Mouse (Mus musculus): ENCODE data around the gene Lrrc28.
A peak's percentile ranks its signal among the peaks of the same experiment; 100 is the strongest.

Lrrc28 gene

DNA sequence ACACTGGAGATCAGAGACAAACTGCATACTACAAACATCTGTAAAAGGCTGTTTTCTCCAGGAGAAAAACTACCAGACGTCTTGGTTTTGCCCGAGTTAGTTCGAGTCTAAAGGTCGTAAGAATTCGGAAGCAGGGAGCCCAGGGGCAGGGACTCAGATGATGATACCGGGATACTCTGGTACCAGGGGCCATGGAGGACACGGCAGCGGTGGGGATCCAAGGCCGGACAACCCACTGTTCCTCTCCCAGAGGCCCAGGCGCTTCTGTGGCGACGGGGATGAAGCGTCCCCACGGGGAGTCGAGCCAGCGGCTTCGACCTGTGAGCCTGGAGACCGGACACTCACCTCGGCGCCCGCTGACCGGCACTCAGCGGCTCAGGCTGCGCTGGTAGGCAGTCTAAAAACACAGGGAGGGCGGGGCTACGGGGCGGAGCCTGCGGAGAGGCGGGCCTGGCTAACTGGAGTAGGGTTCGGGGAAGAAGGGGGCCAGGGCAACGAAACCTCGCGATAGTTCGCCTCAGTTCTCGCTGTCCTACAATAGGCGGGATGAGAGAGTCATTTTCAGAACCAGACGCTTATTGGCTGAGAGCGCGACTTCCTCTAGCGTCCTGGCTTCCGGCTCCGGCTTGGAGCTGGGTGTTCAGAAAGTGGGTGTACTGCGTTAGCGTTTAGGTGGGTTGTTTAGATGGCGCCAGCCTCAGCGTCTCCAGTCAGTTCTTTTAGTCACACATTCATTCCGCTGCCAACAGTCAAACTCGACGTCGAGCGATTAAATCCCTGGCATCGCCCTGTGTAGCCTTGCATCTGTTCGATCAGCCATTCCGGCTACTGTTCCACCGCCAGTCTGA is at the start of gene Lrrc28:
Lrrc28 (minus strand) TSS at position 436 of the 848 bp plus-strand sequence.
- DNase-seq (ENCODE audit: low read depth, low spot score) = peak; percentile 100

DNA sequence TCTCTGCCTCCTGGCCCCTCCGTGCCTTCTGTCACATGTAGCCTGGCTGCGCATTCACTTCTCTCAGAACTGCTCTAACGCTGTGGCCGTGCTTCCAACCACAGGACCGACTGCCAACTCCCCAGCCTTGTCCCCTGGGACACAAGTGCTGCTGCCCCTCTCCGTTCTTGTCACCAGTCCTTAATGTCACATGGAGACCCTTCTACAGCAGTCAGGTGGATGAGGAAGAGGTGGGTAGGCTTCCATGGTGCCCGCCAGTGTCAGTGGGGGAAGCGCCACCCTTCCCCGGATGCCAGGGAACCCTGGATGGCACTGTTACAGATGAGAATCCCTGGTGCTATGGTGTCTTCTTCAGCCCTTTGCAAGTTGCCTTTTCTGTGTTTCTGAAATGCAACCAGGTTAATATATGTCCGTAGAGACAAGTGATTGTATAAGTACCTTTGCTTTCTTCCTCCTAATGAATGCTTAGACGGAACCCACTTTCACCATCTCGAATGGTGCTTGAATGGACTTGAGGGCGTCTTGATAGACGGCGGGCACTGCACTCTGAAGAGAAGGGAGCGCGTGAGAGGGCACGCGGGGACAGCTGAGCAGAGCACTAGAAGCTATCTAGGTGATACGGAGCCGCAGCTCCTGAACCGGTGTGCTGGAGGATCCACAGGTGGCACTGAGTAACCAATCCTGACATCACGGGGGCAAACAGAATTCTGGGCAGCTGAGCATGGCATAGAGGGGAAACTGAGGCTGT is 47.9 kb upstream of the Lrrc28 start:
- DNase-seq (ENCODE audit: low read depth, low spot score) = no peak

DNA sequence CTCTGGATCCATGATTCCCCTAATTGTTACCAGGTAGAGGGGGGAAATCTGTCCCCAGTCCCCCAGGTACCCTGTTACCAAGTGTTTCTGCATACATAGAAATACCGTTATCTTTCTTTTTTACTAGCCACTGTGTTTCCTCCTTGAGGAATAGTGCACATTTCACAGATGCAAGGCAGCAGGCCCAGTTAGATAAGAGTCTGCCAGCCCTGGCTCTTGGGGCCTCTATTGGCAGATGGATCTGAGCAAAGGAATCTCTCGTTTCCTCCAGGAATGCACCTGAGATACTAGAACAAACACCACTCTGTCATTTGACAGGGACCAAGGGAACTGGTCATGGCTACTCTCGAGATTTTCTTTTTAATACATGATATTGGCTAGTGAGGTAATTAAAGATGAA is 47.1 kb upstream of the Lrrc28 start:
- DNase-seq (ENCODE audit: low read depth, low spot score) = no peak

DNA sequence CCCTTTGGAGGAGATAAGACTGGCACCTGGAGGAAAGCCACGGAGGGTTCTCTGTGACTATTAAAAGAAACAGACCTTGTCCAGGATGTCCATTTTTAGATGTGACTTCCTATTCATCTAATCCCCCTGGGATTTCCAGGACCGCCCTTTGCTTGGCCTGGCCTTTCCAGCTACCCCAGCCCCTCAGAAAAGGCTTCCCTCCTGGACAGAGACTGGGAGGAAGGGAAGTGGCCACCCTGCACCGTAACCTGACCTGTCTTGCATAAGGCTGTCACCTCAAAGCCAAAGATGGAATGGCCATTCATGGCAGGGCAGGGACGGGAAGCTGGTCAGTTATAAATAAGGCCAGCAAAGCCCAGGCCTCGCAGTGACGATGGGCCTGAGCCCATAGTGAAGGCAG is 46.0 kb upstream of the Lrrc28 start:
- no peak for DNase-seq (ENCODE audit: low read depth, low spot score)

DNA sequence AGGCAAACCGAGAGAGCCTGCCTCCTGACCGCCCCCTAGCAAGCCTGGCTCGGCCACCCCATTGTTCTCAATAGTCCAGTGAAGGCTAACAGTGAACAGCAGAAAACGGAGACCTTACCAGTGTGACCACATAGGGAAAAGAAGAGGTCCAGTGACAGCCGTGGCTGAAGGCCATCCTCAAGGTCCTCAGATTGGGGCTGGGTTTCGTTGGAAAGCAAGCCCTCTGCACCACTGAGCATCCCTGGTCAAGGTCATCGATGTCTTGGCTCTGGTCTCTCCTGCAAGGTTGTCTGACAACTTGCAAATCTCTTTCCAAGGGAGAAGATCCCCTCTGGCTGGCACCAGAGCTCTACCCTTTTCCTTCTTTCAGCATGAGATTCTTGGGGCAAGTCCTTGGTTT is 44.7 kb upstream of the Lrrc28 start:
- no peak for DNase-seq (ENCODE audit: low read depth, low spot score)

DNA sequence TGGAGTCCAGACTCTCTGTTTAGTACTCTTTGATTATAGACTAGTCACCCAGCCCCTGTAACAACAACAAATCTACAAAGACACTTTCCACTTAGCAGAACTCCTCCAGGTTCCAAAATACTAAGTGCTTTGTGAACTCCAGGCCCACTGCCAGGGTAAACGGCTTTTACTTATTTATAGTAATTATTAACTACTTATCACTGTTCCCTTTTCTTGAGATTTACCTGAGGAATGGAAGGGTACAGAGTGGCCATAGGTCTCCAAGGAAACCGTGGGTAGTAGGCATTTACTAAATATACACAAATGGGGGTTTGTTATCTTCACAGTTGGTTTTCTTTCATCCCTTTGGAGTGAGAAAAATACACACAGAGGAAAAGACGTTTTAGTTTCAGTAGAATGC is 43.2 kb upstream of the Lrrc28 start:
- DNase-seq (ENCODE audit: low read depth, low spot score) = no peak

DNA sequence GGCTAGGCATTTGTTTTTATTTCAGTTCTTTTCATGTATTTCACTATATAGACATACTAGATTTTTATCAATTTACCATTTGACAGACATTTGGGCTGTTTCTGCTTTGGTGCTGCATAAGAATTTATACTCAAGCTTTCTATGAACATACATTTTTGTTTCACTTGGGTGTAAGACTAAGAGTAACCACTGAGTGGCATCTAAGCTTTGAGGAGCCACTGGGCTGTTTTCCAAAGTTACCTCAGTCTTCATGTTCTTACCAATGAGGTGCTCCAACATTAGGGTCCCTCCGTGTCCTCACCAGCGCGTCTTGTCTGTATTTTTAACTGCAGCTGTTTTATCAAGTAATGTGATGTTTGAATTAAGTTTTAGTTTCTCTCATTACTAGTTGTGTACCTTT is 41.5 kb upstream of the Lrrc28 start:
- DNase-seq (ENCODE audit: low read depth, low spot score) = no peak

DNA sequence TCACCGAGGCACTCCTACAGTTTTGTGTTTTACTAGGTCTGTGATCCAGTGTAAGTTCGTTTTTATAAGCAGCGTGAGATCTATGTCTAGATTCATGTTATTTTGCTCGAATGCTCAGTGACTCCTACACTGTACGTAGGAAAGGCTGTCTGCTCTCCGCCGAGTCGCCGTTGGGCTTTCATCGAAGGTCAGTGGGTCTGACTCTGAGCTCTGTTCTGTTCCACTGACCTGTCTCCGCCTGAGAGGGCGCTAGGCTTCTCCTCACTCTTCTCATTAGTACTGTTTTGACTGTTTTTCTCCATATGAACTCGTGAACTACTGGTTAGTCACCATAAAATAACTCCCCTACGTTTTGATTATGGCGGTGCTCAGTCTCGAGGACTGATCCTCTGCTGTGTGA is 37.9 kb upstream of the Lrrc28 start:
- no peak for DNase-seq (ENCODE audit: low read depth, low spot score)

DNA sequence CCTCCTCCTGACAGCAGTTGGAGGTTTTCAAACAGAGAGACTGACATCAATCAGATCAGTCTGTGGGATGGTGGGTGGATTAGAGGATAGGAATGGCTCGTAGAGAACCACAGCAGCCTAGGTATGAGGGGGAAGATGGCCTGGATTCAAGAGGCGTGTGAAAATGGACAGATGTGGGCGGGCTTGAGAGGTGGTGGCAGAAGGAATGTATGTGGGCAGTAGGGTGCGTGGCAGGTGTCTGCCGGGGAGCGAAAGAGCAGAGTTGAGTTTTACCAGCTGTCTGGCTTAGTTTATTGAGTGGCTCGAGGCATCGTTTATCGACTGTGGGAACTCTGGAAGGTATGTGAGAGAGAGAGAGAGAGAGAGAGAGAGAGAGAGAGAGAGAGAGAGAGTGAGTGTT is 36.0 kb upstream of the Lrrc28 start:
- DNase-seq (ENCODE audit: low read depth, low spot score) = no peak

DNA sequence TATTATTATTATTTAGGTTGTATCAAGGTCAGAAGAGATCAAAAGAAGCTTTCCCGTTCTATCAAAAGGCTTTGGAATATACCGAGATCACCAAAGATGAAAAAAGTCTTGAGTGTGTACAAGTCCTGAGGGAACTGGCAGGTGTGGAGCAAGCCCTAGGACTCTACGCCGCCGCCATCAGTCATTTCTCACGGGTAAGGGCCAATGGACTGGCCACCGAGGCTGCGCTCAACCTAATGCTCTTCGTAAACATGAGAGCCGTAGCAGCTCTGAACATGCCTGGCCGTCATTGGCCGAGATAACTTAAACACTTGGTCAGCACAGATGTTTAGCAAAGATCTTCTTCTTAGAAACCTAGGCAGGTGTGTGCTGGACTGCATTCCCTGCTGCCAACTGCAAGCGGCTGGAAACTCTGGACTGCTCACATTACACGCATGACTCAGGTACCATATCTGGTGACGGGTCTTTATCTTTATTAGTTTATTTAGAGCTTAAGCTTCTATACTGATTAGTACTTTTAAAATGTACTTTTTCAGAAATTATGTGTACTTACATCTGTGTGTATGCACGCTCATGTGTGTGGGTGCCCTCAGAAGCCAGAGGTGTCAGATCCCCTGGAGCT is 33.9 kb upstream of the Lrrc28 start:
- no peak for DNase-seq (ENCODE audit: low read depth, low spot score)

DNA sequence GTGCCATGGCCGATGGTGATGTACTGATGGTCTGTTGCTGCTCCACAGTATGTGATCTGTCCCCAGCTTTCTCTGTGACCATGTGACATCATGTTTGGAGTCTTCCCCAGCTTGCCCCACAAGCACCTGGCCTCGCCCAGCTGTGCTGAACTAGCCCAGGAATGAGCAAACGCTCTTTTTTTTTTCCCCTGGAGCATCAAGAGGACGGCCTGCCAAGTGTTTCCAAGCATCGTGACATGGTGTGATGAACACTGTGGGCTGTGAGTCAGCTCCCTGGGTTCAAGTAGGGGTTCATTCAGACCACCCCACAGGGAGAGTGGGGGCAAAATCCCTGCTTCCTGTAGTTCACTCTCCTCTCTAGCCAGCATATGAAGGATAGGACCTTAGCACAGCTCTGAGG is 28.6 kb upstream of the Lrrc28 start:
- DNase-seq (ENCODE audit: low read depth, low spot score) = no peak

DNA sequence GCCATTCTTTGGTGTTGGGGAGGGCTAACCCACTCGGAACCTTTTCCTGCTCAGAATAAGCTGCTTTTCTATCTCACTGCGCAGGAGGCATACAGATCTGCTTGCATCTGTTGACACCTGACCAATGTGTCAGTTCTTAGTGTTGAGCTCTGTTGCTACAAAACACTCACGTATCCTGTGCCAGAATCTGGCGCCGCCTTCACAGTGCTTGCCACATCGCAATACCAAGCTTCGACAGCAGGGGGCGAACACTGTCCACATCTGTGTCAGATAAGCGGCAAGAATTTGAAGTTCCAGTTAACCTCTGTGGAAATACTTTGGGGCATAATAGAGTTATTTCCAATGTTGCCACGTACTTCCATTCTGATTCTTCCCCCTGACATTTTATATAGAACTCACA is 27.6 kb upstream of the Lrrc28 start:
- peak; percentile 84 for DNase-seq (ENCODE audit: low read depth, low spot score)

DNA sequence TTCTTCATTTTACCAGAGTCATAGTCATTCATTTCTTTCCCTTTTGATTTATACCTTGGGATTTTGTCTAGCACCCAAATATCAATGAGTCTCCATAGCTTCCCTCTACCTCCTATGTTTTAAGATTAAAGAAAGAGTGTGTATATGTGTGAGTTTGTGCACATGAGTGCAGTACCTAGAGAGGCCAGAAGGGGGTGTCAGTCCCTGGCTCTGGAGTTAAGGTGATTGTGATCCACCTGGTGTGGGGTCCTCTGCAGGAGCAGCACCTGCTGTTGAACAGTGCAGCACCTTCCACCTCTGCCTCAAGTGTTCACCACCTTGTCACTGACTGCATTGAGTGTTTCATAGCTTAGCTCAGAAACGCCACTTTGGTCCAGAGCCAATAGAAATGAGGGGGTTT is 25.9 kb upstream of the Lrrc28 start:
- DNase-seq (ENCODE audit: low read depth, low spot score) = no peak

DNA sequence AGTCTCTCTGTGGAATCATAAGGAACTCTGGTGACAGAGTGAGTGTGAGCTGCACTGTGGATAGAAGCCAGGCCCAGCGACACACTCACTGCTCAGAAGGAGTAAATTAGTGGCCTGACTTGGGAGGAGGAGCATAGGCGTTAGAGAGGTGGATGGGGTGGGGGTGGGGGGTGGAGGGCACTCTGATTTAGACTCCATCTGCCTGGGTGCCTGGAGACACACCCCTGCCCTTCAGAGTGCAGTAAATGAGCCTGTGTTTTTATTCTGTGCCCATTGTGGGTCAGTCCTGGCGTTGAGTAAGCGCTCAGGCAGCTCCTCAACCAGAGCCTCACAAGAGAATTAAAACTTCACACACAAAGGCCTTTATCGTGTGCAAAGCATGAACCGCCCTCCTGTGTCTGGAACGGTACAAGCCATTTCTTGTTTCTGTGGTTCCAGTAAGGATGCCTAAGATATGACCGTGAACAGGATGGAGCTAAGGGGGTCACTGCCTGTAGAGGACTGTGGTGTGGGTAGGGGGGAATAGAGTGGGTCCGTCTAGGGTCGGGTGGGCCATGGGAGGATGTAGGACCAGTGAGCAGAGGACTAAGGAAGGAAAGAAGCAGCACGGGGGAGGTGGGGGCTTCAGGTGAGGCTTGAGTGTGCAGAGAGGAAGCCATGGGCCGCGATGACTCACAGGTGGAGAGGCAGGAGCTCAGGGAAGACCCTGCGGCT is 19.1 kb upstream of the Lrrc28 start:
- no peak for DNase-seq (ENCODE audit: low read depth, low spot score)

DNA sequence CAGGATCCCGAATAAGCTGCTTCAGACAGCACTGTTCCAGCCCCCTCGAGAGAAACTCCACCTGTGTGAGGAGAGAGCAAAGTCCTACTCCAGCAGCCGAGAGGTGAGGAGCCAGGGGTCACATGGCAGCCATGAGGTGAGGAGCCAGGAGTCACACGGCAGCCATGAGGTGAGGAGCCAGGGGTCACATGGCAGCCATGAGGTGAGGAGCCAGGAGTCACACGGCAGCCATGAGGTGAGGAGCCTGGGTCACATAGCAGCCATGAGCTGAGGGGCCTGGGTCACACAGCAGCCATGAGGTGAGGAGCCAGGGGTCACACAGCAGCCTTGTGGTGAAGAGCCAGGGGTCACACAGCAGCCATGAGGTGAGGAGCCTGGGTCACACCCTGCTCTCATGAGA is 17.4 kb upstream of the Lrrc28 start:
- DNase-seq (ENCODE audit: low read depth, low spot score) = no peak

DNA sequence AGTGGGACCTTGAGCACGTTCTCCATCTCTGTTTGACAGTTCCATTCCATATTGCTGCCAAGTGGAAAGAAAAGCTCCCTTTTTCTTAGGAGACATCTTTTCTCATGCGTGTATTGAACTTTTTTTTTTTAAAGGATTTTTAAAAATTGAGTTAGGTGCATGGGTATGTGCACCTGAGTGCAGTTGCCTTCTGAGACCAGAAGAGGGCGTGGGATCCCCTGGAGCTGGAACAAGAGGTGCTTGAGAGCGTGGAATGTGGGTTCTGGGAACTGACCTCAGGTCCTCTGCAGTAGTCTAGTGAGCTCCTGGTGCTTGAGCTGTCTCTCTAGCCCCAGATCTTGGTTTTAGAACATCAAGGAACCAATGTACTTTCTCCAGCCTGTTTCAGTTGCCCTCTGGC is 13.0 kb upstream of the Lrrc28 start:
- no peak for DNase-seq (ENCODE audit: low read depth, low spot score)

DNA sequence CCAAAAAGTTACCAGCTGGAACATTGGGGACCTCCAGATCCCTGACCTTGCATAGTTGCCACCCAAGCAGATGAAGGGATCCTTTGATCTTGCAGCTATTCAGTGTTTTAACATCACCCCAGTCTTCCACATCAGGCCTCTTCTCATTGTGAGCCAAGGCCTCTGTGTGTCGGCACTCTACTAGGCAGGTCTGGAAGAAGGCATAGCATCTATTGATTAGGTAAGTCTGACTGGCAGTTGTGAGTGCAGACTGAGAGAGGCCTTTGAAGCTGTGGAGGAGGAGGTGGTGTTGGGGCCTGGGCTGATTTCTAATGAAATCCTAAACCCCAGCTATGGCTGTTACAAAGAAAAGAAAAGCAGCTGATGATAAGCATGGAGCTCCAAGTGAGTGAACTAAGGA is 10.1 kb upstream of the Lrrc28 start:
- DNase-seq (ENCODE audit: low read depth, low spot score) = no peak

DNA sequence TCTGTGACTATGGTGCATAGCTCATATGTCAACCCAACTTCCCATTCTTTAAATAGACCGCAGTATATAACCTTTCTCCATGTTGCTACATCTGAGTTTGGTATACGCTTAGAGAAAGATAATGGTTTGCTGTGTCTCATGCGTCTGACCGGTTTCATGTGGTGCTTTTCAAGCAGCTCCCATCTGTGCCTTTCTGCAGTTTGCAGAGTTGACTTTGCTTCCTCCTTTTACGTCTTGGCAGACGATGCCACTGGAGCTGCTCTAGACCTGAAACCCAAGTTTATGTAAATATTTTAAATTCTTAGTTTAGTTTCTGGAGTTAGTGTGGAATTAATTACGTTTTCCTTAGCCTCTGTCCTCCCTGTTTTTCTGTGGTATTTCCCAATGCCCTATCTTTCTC is 9.6 kb upstream of the Lrrc28 start:
- no peak for DNase-seq (ENCODE audit: low read depth, low spot score)

DNA sequence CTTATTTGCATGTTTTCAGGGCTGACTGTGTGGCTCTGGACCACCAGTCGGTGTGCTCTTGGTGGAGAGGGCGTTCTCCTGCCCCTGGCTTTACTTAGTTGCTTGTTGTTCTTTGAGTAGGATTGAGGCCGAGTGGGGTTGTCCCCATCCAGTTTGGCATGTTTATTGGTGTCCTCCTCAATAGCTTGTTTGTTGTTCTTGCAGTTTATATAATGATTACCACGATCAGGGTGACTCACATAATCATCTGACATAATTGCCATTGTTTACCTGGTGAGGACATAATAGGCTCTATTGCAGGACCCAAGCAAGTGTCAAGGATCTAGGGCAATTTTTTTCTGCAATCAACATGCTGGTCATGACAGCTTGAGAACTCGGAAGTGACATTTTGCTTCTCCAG is 7.1 kb upstream of the Lrrc28 start:
- no peak for DNase-seq (ENCODE audit: low read depth, low spot score)

DNA sequence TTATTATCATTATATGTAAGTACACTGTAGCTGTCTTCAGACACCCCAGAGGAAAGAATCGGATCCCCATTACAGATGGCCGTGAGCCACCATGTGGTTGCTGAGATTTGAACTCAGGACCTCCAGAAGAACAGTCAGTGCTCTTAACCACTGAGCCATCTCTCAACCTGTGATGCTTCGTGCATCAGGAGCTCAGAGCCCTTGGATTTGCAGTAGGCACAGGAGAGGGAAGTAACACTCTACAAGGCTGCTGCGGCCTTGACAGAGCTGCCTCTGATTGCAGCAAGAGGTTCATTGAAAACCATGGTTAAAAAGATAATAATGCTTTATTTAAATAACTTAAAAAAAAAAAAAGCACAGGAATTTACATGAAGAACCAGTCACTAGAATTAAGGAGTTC is 3.3 kb upstream of the Lrrc28 start:
- no peak for DNase-seq (ENCODE audit: low read depth, low spot score)

DNA sequence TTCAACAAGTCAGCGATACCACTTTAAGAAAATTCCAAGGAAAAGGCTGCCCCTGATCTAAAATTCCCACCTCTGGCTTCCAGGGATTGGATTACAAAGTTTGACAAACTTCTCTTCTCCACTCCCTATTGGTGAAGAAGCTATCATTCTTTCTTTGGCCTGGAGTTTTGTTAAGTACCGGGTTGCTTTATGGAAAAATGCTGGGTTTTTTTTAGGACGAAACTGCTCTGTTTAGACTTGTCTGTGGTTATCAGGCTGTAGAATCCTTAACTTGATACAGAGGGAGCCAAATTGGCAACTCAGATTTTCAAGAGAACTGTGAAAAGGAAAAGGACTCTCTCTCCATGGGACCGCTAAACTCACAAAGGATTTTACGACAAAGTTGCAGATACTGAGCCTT is 2.2 kb upstream of the Lrrc28 start, which contains the start of gene Ttc23:
Ttc23 (plus strand) TSS at position 134 of the 400 bp plus-strand sequence.
- peak; percentile 90 for DNase-seq (ENCODE audit: low read depth, low spot score)

DNA sequence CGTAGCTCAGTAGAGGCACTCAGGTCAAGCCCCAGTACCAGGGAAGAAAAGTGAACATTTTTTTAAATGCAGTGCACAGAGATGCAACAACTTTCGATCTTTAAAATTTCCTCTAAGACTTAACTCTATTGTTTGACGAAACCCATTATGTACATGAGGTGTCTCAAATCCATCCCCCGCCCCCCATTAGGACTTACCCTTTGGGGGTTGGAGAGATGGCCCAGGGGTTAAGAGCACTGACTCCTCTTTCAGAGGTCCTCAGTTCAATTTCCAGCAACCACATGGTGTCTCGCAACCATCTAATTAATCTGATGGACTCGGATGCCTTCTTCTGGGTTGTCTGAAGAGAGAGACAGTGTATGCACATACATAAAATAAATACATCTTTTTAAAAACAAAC is 1.1 kb upstream of the Lrrc28 start:
- no peak for DNase-seq (ENCODE audit: low read depth, low spot score)

All from forelimb bud, embryonic 11.5 days (tissue).